Mouse (Mus musculus) lung, embryonic 15.5 days (tissue): ENCODE data around the gene Eepd1. TPM values are rescaled to one million over a fixed set of nuclear protein-coding genes. Genes with fewer than 3 reads are reported as not detected.
A peak's percentile ranks its signal among the peaks of the same experiment; 100 is the strongest.

Source experiments
- ATAC-seq: fragments of 200-750 bp; cut with Nextera tagmentation; 2 replicates; pipeline ENCODE4 v1.8.0; 2017; ENCODE audit warnings: moderate number of reproducible peaks, borderline replicate concordance; ENCODE audit not compliant: low FRiP score, low TSS enrichment; ENCODE audit errors: extremely low read depth
- H3K27ac ChIP-seq: fragments of 300-500 bp; sonication (generic); 2 replicates; pipeline ENCODE4 v1.5.1; 2015; ENCODE audit warnings: moderate library complexity, mild to moderate bottlenecking, inconsistent platforms
- H3K27me3 ChIP-seq: fragments of 300-500 bp; sonication (generic); 2 replicates; pipeline ENCODE4 v1.6.1; 2015; ENCODE audit warnings: inconsistent platforms
- H3K36me3 ChIP-seq: fragments of 300-500 bp; sonication (generic); 2 replicates; pipeline ENCODE4 v1.6.1; 2015; ENCODE audit warnings: inconsistent platforms
- H3K4me1 ChIP-seq: fragments of 300-500 bp; sonication (generic); 2 replicates; pipeline ENCODE4 v1.6.1; 2015; ENCODE audit warnings: inconsistent platforms
- H3K4me2 ChIP-seq: fragments of 300-500 bp; sonication (generic); 2 replicates; pipeline ENCODE4 v1.6.1; 2015; ENCODE audit warnings: inconsistent platforms, mild to moderate bottlenecking, moderate library complexity
- H3K4me3 ChIP-seq: fragments of 300-500 bp; sonication (generic); 2 replicates; pipeline ENCODE4 v1.5.1; 2015; ENCODE audit warnings: mild to moderate bottlenecking, inconsistent platforms
- H3K9ac ChIP-seq: fragments of 300-500 bp; sonication (generic); 2 replicates; pipeline ENCODE4 v1.6.1; 2015; ENCODE audit warnings: inconsistent platforms
- H3K9me3 ChIP-seq: fragments of 300-500 bp; sonication (generic); 2 replicates; pipeline ENCODE4 v1.6.1; 2016; ENCODE audit warnings: inconsistent platforms
- WGBS: fragments of 180-500 bp; shearing (Covaris S2); methylation state at CpG from one replicate; pipeline ENCODE4 v1.1.7; 2015; 5-methylcytosine and 5-hydroxymethylcytosine counted together
- polyA plus RNA-seq: library from polyadenylated mRNA; unstranded; fragments of >200 nt; fragmentation: Nextera tagmentation; extraction: Ambion mirVana; gene quantifications from 2 replicates; pipeline ENCODE4 v1.2.1, GENCODE M21; 2015

Gene Eepd1
- polyA plus RNA-seq, 1 experiment from 2014 or later = 10.9 TPM

DNA sequence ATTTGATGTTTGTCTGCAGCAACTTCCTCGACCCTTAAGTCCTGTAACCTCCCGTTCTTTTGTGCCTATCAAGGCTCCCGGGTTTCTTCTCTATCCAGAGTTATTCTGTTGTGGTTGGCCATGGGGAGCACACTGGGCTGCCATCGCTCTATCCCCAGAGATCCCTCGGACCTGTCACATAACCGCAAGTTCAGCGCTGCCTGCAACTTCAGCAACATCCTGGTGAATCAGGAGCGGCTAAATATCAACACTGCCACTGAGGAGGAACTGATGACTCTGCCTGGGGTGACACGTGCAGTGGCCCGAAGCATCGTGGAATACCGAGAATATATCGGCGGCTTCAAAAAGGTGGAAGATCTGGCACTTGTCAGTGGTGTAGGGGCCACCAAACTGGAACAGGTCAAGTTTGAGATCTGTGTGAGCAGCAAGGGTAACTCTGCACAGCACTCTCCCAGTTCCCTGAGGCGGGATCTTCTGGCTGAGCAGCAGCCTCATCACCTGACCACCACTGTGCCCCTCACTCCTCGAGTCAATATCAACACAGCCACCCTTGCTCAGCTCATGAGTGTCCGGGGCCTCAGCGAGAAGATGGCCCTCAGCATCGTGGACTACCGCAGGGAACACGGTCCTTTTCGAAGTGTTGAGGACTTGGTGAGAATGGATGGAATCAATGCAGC is 1.1 kb downstream of the Eepd1 start:
- Histone ChIP-seq H3K9me3 (no peaks in the 10 kb centered on the region), H3K27me3 (no peaks in the 10 kb centered on the region), H3K4me1 (peaks cover 60% of the 10 kb centered on the region), H3K9ac (no peak overlapping the region), H3K36me3 (no peaks in the 10 kb centered on the region), H3K4me2 (peak overlapping the region; percentile 97), H3K27ac (no peak overlapping the region), H3K4me3 (peak overlapping the region; percentile 73)
- 46% methylated on average over 22 of the region's 22 CpGs for WGBS
- no peak for ATAC-seq

GRCm38 (mm10) chr9:25482999-25483347 is 1.6 kb downstream of the Eepd1 start:
- H3K4me1 ChIP-seq = peaks cover 64% of the 10 kb centered on the region
- no peak overlapping the region for H3K27ac ChIP-seq
- no peaks in the 10 kb centered on the region for H3K36me3 ChIP-seq
- no peak overlapping the region for H3K9ac ChIP-seq
- H3K9me3 ChIP-seq = no peaks in the 10 kb centered on the region
- no peak overlapping the region; the same call in 1 of the 2 replicates for H3K4me3 ChIP-seq
- ATAC-seq = no peak
- WGBS = 82% methylated on average over 9 of the region's 9 CpGs
- peak overlapping the region; percentile 97 for H3K4me2 ChIP-seq
- H3K27me3 ChIP-seq = no peaks in the 10 kb centered on the region

GRCm38 (mm10) chr9:25483931-25484618 is 2.7 kb downstream of the Eepd1 start:
- H3K4me1 ChIP-seq = peaks cover 67% of the 10 kb centered on the region
- ATAC-seq = no peak
- H3K9me3 ChIP-seq = no peaks in the 10 kb centered on the region
- H3K27me3 ChIP-seq = no peaks in the 10 kb centered on the region
- WGBS = 53% methylated on average over 9 of the region's 9 CpGs
- H3K27ac ChIP-seq = no peak overlapping the region
- no peak overlapping the region for H3K9ac ChIP-seq
- H3K36me3 ChIP-seq = no peaks in the 10 kb centered on the region
- H3K4me3 ChIP-seq = no peak overlapping the region
- peak overlapping the region; percentile 97 for H3K4me2 ChIP-seq

DNA sequence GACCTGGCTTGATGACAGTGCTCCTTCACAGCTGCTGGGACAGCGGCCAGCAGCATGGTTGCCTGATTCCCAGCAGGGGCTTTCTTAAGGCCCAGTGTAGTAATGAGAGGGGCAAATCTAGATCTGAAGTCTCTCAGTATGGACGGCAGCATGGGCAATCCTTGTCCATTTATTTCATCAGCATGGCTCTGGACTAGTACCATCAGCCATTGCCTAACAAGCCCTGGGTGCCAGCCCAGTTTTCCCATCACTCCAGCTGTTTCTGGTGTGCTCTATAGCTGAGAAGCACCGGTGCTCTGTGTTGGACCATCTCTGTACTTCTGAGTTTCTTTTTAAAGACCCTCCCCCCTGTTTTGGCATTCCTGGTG is 3.3 kb downstream of the Eepd1 start:
- Histone ChIP-seq H3K4me2 (peak overlapping the region; percentile 97), H3K36me3 (no peaks in the 10 kb centered on the region), H3K27me3 (no peaks in the 10 kb centered on the region), H3K27ac (no peak overlapping the region), H3K4me1 (peaks cover 67% of the 10 kb centered on the region), H3K4me3 (no peak overlapping the region), H3K9me3 (no peaks in the 10 kb centered on the region), H3K9ac (no peak overlapping the region)
- ATAC-seq = no peak
- 52% methylated on average over 3 of the region's 3 CpGs for WGBS

- no peak for ATAC-seq
- no peak overlapping the region for H3K27ac ChIP-seq
- H3K9me3 ChIP-seq = no peaks in the 10 kb centered on the region
- H3K4me2 ChIP-seq = peak overlapping the region; percentile 97; the same call in 1 of the 2 replicates
- H3K27me3 ChIP-seq = no peaks in the 10 kb centered on the region
- no peaks in the 10 kb centered on the region for H3K36me3 ChIP-seq
- H3K9ac ChIP-seq = no peak overlapping the region
- 62% methylated on average over 2 of the region's 2 CpGs for WGBS
- no peak overlapping the region for H3K4me3 ChIP-seq
- peaks cover 67% of the 10 kb centered on the region for H3K4me1 ChIP-seq
These were observed 3.7 kb downstream of the Eepd1 start for GRCm38 (mm10) chr9:25485006-25485405.

DNA sequence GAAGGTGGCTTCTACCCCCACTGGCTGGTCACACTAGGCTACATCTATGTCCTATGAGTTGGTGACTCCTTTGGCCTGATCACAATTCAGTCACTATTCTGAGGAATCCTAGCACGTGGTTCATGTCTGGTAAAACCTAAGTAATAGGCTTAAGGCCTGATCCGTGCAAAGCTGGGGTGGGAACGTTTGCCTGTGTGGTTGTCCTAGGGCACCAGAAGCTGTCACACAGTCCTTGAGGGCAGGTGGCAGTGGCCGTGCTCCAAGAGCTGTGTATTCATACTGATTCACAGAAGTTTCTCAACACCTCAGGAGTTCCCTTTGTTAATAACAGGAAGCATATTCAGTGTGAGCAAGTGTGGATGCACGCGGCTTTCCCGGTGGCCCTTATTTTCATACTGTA is 4.1 kb downstream of the Eepd1 start:
- Histone ChIP-seq H3K9ac (no peak overlapping the region), H3K27me3 (no peaks in the 10 kb centered on the region), H3K27ac (no peak overlapping the region), H3K9me3 (no peaks in the 10 kb centered on the region), H3K4me3 (no peak overlapping the region), H3K4me1 (peaks cover 67% of the 10 kb centered on the region), H3K36me3 (no peaks in the 10 kb centered on the region), H3K4me2 (peak overlapping the region; percentile 97; the same call in 1 of the 2 replicates)
- ATAC-seq = no peak
- WGBS = 72% methylated on average over 7 of the region's 7 CpGs

DNA sequence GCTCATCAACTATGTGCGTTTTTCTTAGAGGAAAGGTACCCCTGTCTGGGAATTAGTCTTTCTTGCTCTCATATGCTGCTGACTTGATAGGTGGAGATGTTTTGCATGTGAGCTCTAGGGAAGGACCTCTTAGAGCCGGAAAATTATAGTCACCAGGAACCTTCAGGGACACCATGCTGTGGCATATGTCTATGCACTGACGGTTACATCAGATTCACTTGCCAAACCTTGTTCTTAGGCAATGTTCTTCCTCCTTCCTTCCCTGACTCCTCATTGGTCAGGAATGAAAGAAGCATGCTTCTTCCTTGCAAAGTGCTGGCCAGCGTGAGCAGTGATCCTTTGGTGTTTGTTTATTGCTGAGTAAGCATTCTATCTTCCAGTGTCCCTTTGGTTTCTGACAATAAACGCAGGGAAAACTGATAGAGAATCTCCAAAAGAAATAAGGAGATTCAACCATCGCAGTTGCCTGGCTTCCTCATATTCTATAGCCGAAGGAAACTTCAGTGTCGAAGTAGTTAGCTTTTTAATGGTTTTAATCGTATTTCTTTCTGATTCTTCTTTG is 5.0 kb downstream of the Eepd1 start:
- 67% methylated on average over 9 of the region's 9 CpGs for WGBS
- Histone ChIP-seq H3K27me3 (no peaks in the 10 kb centered on the region), H3K4me2 (no peak overlapping the region), H3K27ac (no peak overlapping the region), H3K9ac (no peak overlapping the region), H3K9me3 (no peaks in the 10 kb centered on the region), H3K4me3 (no peak overlapping the region), H3K4me1 (peaks cover 60% of the 10 kb centered on the region), H3K36me3 (no peaks in the 10 kb centered on the region)
- no peak for ATAC-seq

- H3K27ac ChIP-seq = 0 out of 2 replicates have a peak overlapping the region, but pooled peaks have one; percentile 6
- no peak overlapping the region for H3K4me3 ChIP-seq
- ATAC-seq = no peak
- 33% methylated on average over 12 of the region's 12 CpGs for WGBS
- H3K4me1 ChIP-seq = peaks cover 53% of the 10 kb centered on the region
- H3K36me3 ChIP-seq = no peaks in the 10 kb centered on the region
- no peak overlapping the region for H3K9ac ChIP-seq
- H3K9me3 ChIP-seq = no peaks in the 10 kb centered on the region
- no peak overlapping the region for H3K4me2 ChIP-seq
- H3K27me3 ChIP-seq = no peaks in the 10 kb centered on the region
These were observed 6.2 kb downstream of the Eepd1 start for GRCm38 (mm10) chr9:25487446-25488110.

DNA sequence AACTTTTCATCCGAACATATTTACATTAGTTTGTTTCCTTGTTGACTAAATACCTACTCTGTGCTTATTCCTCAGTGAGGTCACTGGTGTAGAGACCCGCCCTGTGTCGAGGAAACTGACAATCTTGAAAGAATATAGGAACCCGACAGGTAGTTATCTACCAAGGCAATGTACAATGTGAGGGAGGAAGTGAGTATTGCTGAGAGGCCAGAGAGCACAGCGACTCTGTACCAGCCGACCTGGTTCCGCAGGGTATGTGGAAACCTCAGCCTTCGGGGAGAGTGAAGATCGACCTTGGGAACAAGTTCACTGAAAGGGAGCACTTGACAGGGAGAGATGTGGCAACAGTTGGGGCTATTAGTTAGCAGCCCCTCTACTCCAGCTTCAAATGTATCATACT is 7.2 kb downstream of the Eepd1 start:
- ATAC-seq = no peak
- Histone ChIP-seq H3K9ac (no peak overlapping the region), H3K27ac (no peak overlapping the region), H3K27me3 (no peaks in the 10 kb centered on the region), H3K4me1 (peaks cover 45% of the 10 kb centered on the region), H3K4me2 (no peak overlapping the region), H3K36me3 (no peaks in the 10 kb centered on the region), H3K4me3 (no peak overlapping the region), H3K9me3 (no peaks in the 10 kb centered on the region)
- WGBS = 81% methylated on average over 9 of the region's 9 CpGs

DNA sequence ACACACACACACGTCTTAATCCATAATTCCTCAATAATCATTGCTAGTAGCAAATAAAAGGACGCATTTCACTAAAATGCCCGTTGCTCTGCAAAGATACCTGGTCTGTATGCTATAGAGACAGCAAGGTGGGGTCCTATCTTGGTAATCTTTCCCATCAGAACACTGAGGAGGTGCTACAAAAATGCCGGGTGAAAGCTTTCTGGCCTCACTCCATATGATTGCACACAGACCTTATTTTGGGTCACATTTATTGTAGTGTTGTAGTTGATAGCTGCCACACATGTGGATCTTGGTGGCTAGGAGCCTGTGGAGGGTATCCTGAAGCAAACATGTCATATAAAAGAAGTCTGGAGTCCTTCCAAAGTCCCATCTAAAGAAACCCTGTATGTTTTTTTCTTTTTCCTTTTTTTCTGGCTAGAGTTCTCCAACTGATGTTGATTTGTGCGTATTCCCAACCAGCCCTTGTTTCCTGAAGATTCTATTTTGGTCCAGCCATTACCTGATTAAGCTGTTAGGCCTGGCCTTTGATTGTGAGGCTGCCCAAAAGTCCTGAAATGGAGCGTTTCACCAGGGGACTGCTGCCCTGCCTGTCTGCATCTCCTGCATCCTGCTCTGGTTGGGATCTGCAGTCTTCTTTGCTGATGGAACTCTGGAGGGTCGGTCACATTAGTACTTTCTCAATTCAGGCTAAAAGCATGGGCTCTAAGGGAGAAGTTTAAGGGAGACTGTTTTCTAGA is 8.0 kb downstream of the Eepd1 start:
- no peak overlapping the region for H3K27ac ChIP-seq
- no peak overlapping the region for H3K9ac ChIP-seq
- H3K9me3 ChIP-seq = no peaks in the 10 kb centered on the region
- H3K4me3 ChIP-seq = no peak overlapping the region
- no peak for ATAC-seq
- no peaks in the 10 kb centered on the region for H3K36me3 ChIP-seq
- no peak overlapping the region for H3K4me2 ChIP-seq
- peaks cover 39% of the 10 kb centered on the region for H3K4me1 ChIP-seq
- 73% methylated on average over 7 of the region's 7 CpGs for WGBS
- H3K27me3 ChIP-seq = no peaks in the 10 kb centered on the region

DNA sequence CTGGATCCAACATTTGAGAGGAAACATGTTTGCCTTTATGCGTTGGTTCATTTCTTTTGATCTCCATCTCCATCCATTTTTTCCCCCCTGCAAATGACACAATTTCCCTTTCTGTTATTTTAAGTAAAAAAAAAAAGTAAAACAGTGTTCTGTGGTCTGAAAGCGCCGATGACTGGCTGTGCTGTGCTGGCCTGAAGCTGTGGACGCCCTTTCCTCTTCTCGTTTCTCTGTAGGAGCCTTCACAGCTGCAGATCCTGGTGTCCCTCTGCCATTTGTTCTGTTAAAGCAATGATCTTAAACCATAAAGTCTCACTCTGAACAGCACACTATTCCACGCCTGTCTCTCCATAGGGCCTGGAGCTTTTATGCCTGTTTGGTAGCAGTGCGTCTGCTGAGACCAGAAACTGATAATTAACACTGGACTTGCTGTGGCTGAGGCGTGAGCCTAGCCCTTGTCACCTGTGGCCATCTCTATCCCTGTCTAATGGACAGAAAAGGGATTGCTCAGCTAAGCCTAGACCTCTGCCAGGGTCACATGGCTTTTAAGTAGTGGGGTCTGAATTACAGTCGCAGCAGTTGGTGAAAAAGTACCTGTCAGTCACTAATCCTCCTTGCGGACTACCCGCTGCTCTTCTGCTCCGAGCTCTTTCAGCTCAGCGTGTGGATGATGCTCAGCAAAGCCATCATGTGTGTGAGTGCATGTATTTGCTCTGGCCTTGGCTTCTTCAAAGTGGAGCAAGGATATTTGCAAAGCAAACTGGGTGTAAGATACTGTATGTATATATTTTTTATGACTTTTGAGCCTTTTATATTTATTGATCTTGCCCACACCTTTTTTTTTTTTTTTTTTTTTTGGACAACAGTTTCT is 9.2 kb downstream of the Eepd1 start:
- Histone ChIP-seq H3K36me3 (no peaks in the 10 kb centered on the region), H3K9ac (no peak overlapping the region), H3K27me3 (no peaks in the 10 kb centered on the region), H3K4me3 (no peak overlapping the region), H3K4me1 (peaks cover 28% of the 10 kb centered on the region), H3K4me2 (no peak overlapping the region), H3K9me3 (no peaks in the 10 kb centered on the region), H3K27ac (no peak overlapping the region)
- 59% methylated on average over 13 of the region's 13 CpGs for WGBS
- ATAC-seq = no peak
